Mouse (Mus musculus): ENCODE results near the gene Cep162. TPM values are rescaled to one million over a fixed set of nuclear protein-coding genes. Genes with fewer than 3 reads are reported as not detected.

Cep162 gene
- polyA plus RNA-seq, 1 experiment from 2014 or later: 8.5 TPM

DNA sequence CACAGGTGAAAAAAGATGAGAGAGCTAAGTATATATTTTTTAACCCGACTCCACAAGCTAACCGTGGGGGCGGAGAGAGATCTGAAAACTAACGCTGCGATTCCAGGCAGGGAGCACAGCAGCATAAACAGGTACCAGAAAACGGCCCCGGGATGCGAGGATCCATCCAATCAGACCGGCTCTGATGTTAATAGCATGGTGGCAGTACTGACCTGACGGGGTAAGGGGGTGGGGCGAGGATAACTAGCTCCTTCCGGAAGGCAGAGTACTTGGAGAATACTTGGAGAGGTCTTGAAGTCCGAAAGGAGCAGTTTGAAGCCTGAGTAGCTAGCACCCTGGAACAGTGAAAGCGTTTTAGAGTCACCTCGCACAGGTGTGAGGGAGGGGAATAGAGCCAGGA, 110.2 kb downstream of the Cep162 start:
- no peak overlapping the region for H3K9ac ChIP-seq (replicated peaks; ENCODE audit: low read depth, low read length)
- H3K9me3 ChIP-seq (ENCODE audit: control insufficient read depth, low read length): no peaks in the 10 kb centered on the region
- H3K27ac ChIP-seq (ENCODE audit: low read depth, low read length): no peak overlapping the region

DNA sequence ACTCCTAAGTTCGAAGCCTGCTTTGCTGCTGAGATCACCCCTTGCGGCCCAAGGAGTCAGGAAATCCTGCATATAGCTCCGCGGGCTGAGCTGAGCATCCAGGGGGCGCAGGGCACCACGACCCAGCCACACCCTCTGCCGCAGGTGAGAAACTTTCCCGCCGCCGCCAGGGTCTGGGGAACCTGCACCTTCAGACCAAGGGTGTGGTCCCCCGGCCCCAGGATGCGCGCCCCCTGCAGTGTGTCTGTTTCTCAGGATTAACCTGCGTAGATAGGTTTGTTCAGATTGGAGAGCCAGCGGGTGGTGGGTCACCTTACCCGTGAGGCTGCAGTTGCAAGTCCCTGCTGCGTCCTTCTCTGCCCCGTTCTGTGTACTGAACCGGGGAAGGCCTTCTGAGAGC, 110.8 kb downstream of the Cep162 start:
- ATAC-seq (ENCODE audit: low read depth): peak; percentile 54; the same call in 1 of the 2 replicates
- WGBS: 1% methylated on average over 19 of the region's 19 CpGs
- peak overlapping the region; percentile 25 for H3K9ac ChIP-seq (replicated peaks; ENCODE audit: low read depth, low read length)

More for the DNA sequence above, 110.2 kb downstream of the Cep162 start:
- Histone ChIP-seq H3K27me3 (ENCODE audit: control insufficient read depth, insufficient read depth, low read length) (no peaks in the 10 kb centered on the region; the same call in 1 of the 2 replicates), H3K4me3 (ENCODE audit: low read depth, low read length) (peak overlapping the region; percentile 34), H3K4me2 (ENCODE audit: low read depth, low read length) (peak overlapping the region; percentile 71), H3K36me3 (ENCODE audit: control insufficient read depth, insufficient read depth, low read length) (no peaks in the 10 kb centered on the region), H3K4me1 (ENCODE audit: control insufficient read depth, insufficient read depth, low read length) (no peaks in the 10 kb centered on the region)
- no peak for ATAC-seq (ENCODE audit: low read depth)
- 2% methylated on average over 15 of the region's 15 CpGs for WGBS

DNA sequence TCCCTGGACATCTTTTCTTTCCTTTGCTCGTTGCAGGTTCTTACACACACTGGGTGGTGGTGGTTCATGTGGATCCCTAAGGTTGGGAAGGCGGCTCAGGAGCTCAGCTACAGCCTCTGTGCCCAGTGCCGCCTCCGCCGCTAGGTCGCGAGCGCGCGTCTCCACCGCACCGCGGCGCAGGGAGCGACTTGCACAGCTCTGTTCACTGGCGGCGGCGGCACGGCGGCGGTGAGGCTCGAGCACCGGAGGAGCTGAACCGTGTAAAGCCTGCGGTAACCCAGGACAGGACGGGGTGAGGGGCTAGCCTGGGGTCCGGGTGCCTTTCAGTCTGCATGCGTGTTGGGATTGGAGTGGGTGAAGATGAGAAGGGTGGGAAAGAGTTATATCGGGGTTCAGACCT, 111.2 kb downstream of the Cep162 start, which contains the start of gene Mrap2:
Mrap2 (plus strand) TSS at position 201 of the 400 bp plus-strand sequence.
- Histone ChIP-seq H3K9ac (replicated peaks; ENCODE audit: low read depth, low read length) (peak within 1 kb of the TSS; percentile 25), H3K9me3 (ENCODE audit: control insufficient read depth, low read length) (no peaks in the 10 kb centered on the region), H3K4me1 (ENCODE audit: control insufficient read depth, insufficient read depth, low read length) (no peaks in the 10 kb centered on the region), H3K27me3 (ENCODE audit: control insufficient read depth, insufficient read depth, low read length) (no peaks in the 10 kb centered on the region; the same call in 1 of the 2 replicates), H3K27ac (ENCODE audit: low read depth, low read length) (no peak within 1 kb of the TSS), H3K4me2 (ENCODE audit: low read depth, low read length) (peak within 1 kb of the TSS; percentile 71), H3K4me3 (ENCODE audit: low read depth, low read length) (peak within 1 kb of the TSS; percentile 34), H3K36me3 (ENCODE audit: control insufficient read depth, insufficient read depth, low read length) (no peaks in the 10 kb centered on the region)
- under 1% methylated on average over 29 of the region's 29 CpGs for WGBS
- ATAC-seq (ENCODE audit: low read depth): peak; percentile 97

More for the DNA sequence above, 110.8 kb downstream of the Cep162 start:
- H3K9me3 ChIP-seq (ENCODE audit: control insufficient read depth, low read length): no peaks in the 10 kb centered on the region
- H3K27me3 ChIP-seq (ENCODE audit: control insufficient read depth, insufficient read depth, low read length): no peaks in the 10 kb centered on the region; the same call in 1 of the 2 replicates
- H3K27ac ChIP-seq (ENCODE audit: low read depth, low read length): no peak overlapping the region
- H3K36me3 ChIP-seq (ENCODE audit: control insufficient read depth, insufficient read depth, low read length): no peaks in the 10 kb centered on the region
- H3K4me3 ChIP-seq (ENCODE audit: low read depth, low read length): peak overlapping the region; percentile 34
- H3K4me2 ChIP-seq (ENCODE audit: low read depth, low read length): peak overlapping the region; percentile 71
- H3K4me1 ChIP-seq (ENCODE audit: control insufficient read depth, insufficient read depth, low read length): no peaks in the 10 kb centered on the region

DNA sequence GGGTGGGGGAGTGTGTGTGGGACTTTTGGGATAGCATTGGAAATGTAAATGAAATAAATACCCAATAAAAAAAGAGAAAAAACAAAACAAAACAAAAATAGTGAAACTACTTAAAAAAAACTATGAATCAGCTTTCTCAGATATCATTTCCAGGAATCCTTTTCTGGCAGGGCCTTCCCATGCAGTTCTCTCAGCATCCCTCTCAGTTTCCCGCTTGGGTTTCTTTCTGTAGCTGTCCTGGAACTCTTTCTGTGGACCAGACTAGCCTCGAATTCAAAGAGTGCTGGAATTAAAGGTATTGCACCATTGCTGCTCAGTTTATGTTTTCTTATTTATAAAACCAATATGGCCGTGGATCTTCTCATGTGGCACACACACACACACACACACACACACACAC, 112.3 kb downstream of the Cep162 start:
- no peaks in the 10 kb centered on the region for H3K4me1 ChIP-seq (ENCODE audit: control insufficient read depth, insufficient read depth, low read length)
- no peaks in the 10 kb centered on the region; the same call in 1 of the 2 replicates for H3K27me3 ChIP-seq (ENCODE audit: control insufficient read depth, insufficient read depth, low read length)
- H3K4me3 ChIP-seq (ENCODE audit: low read depth, low read length): no peak overlapping the region
- no peak overlapping the region for H3K4me2 ChIP-seq (ENCODE audit: low read depth, low read length)
- H3K36me3 ChIP-seq (ENCODE audit: control insufficient read depth, insufficient read depth, low read length): no peaks in the 10 kb centered on the region
- no peak overlapping the region for H3K9ac ChIP-seq (replicated peaks; ENCODE audit: low read depth, low read length)
- 88% methylated on average over 3 of the region's 3 CpGs for WGBS
- no peak for ATAC-seq (ENCODE audit: low read depth)
- H3K9me3 ChIP-seq (ENCODE audit: control insufficient read depth, low read length): no peaks in the 10 kb centered on the region
- H3K27ac ChIP-seq (ENCODE audit: low read depth, low read length): no peak overlapping the region

Other genes starting within 250 kb of the Cep162 start
- 8.1 and 13.2 TPM in 2 replicates for gene Ripply2, start 240.0 kb downstream of the Cep162 start, polyA plus RNA-seq (2014; fragmentation: Nextera tagmentation; extraction: Ambion mirVana)
- gene Cyb5r4, start 233.5 kb downstream of the Cep162 start, polyA plus RNA-seq (2014; fragmentation: Nextera tagmentation; extraction: Ambion mirVana): 56.5 and 82.0 TPM in 2 replicates
- gene Mrap2, start 111.2 kb downstream of the Cep162 start, polyA plus RNA-seq (2014; fragmentation: Nextera tagmentation; extraction: Ambion mirVana): 1.6 and 3.4 TPM in 2 replicates